Comparison of ENCODE assay signal across 34 mouse cellular contexts in genomic region chr14:41137006-41137405, GRCm38 (mm10). TPM values are rescaled to one million over a fixed set of nuclear protein-coding genes. Genes with fewer than 3 reads are reported as not detected.
A peak's percentile ranks its signal among the peaks of the same experiment; 100 is the strongest.
DNase-seq lines count a peak whose midpoint lies in the region; ATAC-seq and TF ChIP-seq lines count a peak whose summit lies in the region.
"Had no signal": no experiment of that assay in that cellular context is flagged by ENCODE, and none has a peak within 500 bp of the region (broad histone marks: within the 10 kb centered on the region; RNA-seq: fewer than 3 reads in every experiment).

No protein-coding gene starts in this region.

- no peak overlapping the region for H3K4me3 ChIP-seq in lung, embryonic 14.5 days (ENCODE audit: low read depth, low read length)
- no peak overlapping the region for H3K4me3 ChIP-seq in lung, embryonic 15.5 days
- H3K4me3 ChIP-seq: embryonic facial prominence, embryonic 10.5 days; embryonic facial prominence, embryonic 13.5 days; erythroblast, embryonic 14.5 days; forebrain, embryonic 12.5 days; forebrain, embryonic 15.5 days; heart, adult 2 months; heart, embryonic 10.5 days; heart, embryonic 13.5 days had no signal

- intact Hi-C loops in gastrocnemius, postnatal 36 days (cut with DNase I) = no loop called here

- no peak overlapping the region for H3K9ac ChIP-seq in lung, embryonic 14.5 days
- no peak overlapping the region for H3K9ac ChIP-seq in lung, embryonic 15.5 days
- H3K9ac ChIP-seq: embryonic facial prominence, embryonic 13.5 days; forebrain, embryonic 12.5 days; forebrain, embryonic 15.5 days; heart, embryonic 13.5 days; hindbrain, embryonic 14.5 days had no signal

- no peak overlapping the region for H3K4me2 ChIP-seq in lung, embryonic 14.5 days
- H3K4me2 ChIP-seq in lung, embryonic 15.5 days = no peak overlapping the region
- H3K4me2 ChIP-seq: embryonic facial prominence, embryonic 13.5 days; forebrain, embryonic 12.5 days; forebrain, embryonic 15.5 days; heart, embryonic 13.5 days; hindbrain, embryonic 14.5 days had no signal

- DNase-seq in lung, embryonic 14.5 days = peak; percentile 3
- DNase-seq in lung, postnatal 10 days = peak; percentile 14
- no peak for DNase-seq in embryo, embryonic 10.5 days (ENCODE audit: low spot score)
- DNase-seq in yolk sac, embryonic 10.5 days (ENCODE audit: low spot score) = no peak
- no peak for DNase-seq in gastrocnemius, postnatal 36 days
- DNase-seq: adrenal gland, adult 2 months; adrenal gland, postnatal 14 days; cerebellum, adult 11 months; cerebellum, adult 2 months; cerebellum, adult 9-11 months; cerebellum, postnatal 25 days; embryo, embryonic 11 days; gastrocnemius, postnatal 25 days; heart, adult 2 months; heart, postnatal 14 days; heart, postnatal 4 days had no signal

- no peak for TF ChIP-seq CTCF in lung, embryonic 14.5 days (IDR thresholded peaks at IDR 0.05; ENCODE audit: low read depth)

- no peak overlapping the region for H3K27ac ChIP-seq in lung, embryonic 14.5 days (ENCODE audit: low read depth)
- H3K27ac ChIP-seq in lung, embryonic 15.5 days = 0 out of 2 replicates have a peak overlapping the region, but pooled peaks have one; percentile 22
- H3K27ac ChIP-seq: embryonic facial prominence, embryonic 10.5 days; embryonic facial prominence, embryonic 13.5 days; forebrain, embryonic 12.5 days; forebrain, embryonic 15.5 days; heart, adult 2 months; heart, embryonic 10.5 days; heart, embryonic 13.5 days; hindbrain, embryonic 14.5 days had no signal

- no peak for ATAC-seq in lung, embryonic 14.5 days (ENCODE audit: insufficient read depth)
- ATAC-seq in lung, embryonic 15.5 days (ENCODE audit: borderline replicate concordance, extremely low read depth, low FRiP score, low TSS enrichment) = peak; percentile 27; the same call in 1 of the 2 replicates
- ATAC-seq: CD4-positive, CD25-positive, alpha-beta regulatory T cell, adult 4 months; forebrain, embryonic 15.5 days had no signal

- no peaks in the 10 kb centered on the region for H3K9me3 ChIP-seq in lung, embryonic 14.5 days (ENCODE audit: low read depth, low read length)
- H3K9me3 ChIP-seq in lung, embryonic 15.5 days = no peaks in the 10 kb centered on the region
- H3K9me3 ChIP-seq: embryonic facial prominence, embryonic 10.5 days; embryonic facial prominence, embryonic 13.5 days; forebrain, embryonic 12.5 days; forebrain, embryonic 15.5 days; heart, embryonic 10.5 days; heart, embryonic 13.5 days had no signal

- no peaks in the 10 kb centered on the region for H3K27me3 ChIP-seq in lung, embryonic 14.5 days (ENCODE audit: insufficient read depth, low read length)
- no peaks in the 10 kb centered on the region for H3K27me3 ChIP-seq in lung, embryonic 15.5 days
- H3K27me3 ChIP-seq: embryonic facial prominence, embryonic 13.5 days; forebrain, embryonic 12.5 days; forebrain, embryonic 15.5 days; heart, embryonic 13.5 days had no signal

- no peaks in the 10 kb centered on the region for H3K36me3 ChIP-seq in lung, embryonic 14.5 days (ENCODE audit: insufficient read depth)
- H3K36me3 ChIP-seq in lung, embryonic 15.5 days = no peaks in the 10 kb centered on the region
- H3K36me3 ChIP-seq: embryonic facial prominence, embryonic 10.5 days; embryonic facial prominence, embryonic 13.5 days; forebrain, embryonic 12.5 days; forebrain, embryonic 15.5 days; heart, embryonic 10.5 days; heart, embryonic 13.5 days had no signal

- H3K4me1 ChIP-seq in lung, embryonic 14.5 days (ENCODE audit: insufficient read depth) = no peaks in the 10 kb centered on the region
- H3K4me1 ChIP-seq in lung, embryonic 15.5 days = peaks cover 3% of the 10 kb centered on the region; the same call in 1 of the 2 replicates
- H3K4me1 ChIP-seq: embryonic facial prominence, embryonic 10.5 days; embryonic facial prominence, embryonic 13.5 days; forebrain, embryonic 12.5 days; forebrain, embryonic 15.5 days; heart, embryonic 10.5 days; heart, embryonic 13.5 days had no signal

RNA-seq across cellular contexts. Expression of gene Sftpa1, which starts 5.4 kb away (rescaled TPM):
- 28.1 and 29.4 TPM in 2 replicates for polyA plus RNA-seq in lung, embryonic 14.5 days (2014; fragmentation: Nextera tagmentation; extraction: Ambion mirVana)
- 73.7 and 99.1 TPM in 2 replicates for polyA plus RNA-seq in lung, embryonic 15.5 days (2015; fragmentation: Nextera tagmentation; extraction: Ambion mirVana)
- total RNA-seq in gastrocnemius, postnatal 36 days (2021) = not detected
- total RNA-seq: common myeloid progenitor, adult 5-6 weeks; gastrocnemius, adult 8-10 months; gastrocnemius, postnatal 25 days; granulocyte monocyte progenitor cell, adult 5-6 weeks; heart, adult 2 months; heart, postnatal 4 days; MEL had no signal
- polyA plus RNA-seq: adrenal gland, adult 2 months; C2C12; CD4-positive, CD25-positive, alpha-beta regulatory T cell, adult 4 months; cerebellum, adult 2 months; embryonic facial prominence, embryonic 10.5 days; embryonic facial prominence, embryonic 13.5 days; erythroblast, embryonic 14.5 days; forebrain, embryonic 12.5 days; forebrain, embryonic 15.5 days; hindbrain, embryonic 11.5 days; hindbrain, embryonic 14.5 days had no signal

RNA-seq across cellular contexts. Expression of gene Mbl1, which starts 14.3 kb away (rescaled TPM):
- not detected in 2 replicates for polyA plus RNA-seq in lung, embryonic 14.5 days (2014; fragmentation: Nextera tagmentation; extraction: Ambion mirVana)
- polyA plus RNA-seq in lung, embryonic 15.5 days (2015; fragmentation: Nextera tagmentation; extraction: Ambion mirVana) = 0.31 TPM in 2 replicates
- total RNA-seq in gastrocnemius, postnatal 36 days (2021) = not detected
- total RNA-seq: common myeloid progenitor, adult 5-6 weeks; gastrocnemius, adult 8-10 months; gastrocnemius, postnatal 25 days; granulocyte monocyte progenitor cell, adult 5-6 weeks; heart, adult 2 months; heart, postnatal 14 days; heart, postnatal 4 days; MEL had no signal
- polyA plus RNA-seq: adrenal gland, adult 2 months; C2C12; CD4-positive, CD25-positive, alpha-beta regulatory T cell, adult 4 months; cerebellum, adult 2 months; embryonic facial prominence, embryonic 10.5 days; embryonic facial prominence, embryonic 13.5 days; erythroblast, embryonic 14.5 days; forebrain, embryonic 12.5 days; forebrain, embryonic 15.5 days; heart, adult 2 months; heart, embryonic 13.5 days; heart, embryonic 16.5 days; hindbrain, embryonic 11.5 days; hindbrain, embryonic 14.5 days had no signal

RNA-seq across cellular contexts. Expression of gene Mat1a, which starts 32.2 kb away (rescaled TPM):
- polyA plus RNA-seq in lung, embryonic 14.5 days (2014; fragmentation: Nextera tagmentation; extraction: Ambion mirVana) = 2.6 and 4.0 TPM in 2 replicates
- polyA plus RNA-seq in lung, embryonic 15.5 days (2015; fragmentation: Nextera tagmentation; extraction: Ambion mirVana) = 5.0 and 5.3 TPM in 2 replicates
- under 1 TPM in 1 of 2 experiments, not detected in 1; 0.36 TPM for total RNA-seq in gastrocnemius, postnatal 36 days (2021)
- total RNA-seq: common myeloid progenitor, adult 5-6 weeks; gastrocnemius, postnatal 25 days; granulocyte monocyte progenitor cell, adult 5-6 weeks; heart, adult 2 months; MEL had no signal
- polyA plus RNA-seq: C2C12; CD4-positive, CD25-positive, alpha-beta regulatory T cell, adult 4 months; cerebellum, adult 2 months; embryonic facial prominence, embryonic 10.5 days; embryonic facial prominence, embryonic 13.5 days; erythroblast, embryonic 14.5 days; forebrain, embryonic 12.5 days; forebrain, embryonic 15.5 days; hindbrain, embryonic 11.5 days; hindbrain, embryonic 14.5 days had no signal

RNA-seq across cellular contexts. Expression of gene Sftpd, which starts 47.9 kb away (rescaled TPM):
- polyA plus RNA-seq in lung, embryonic 14.5 days (2014; fragmentation: Nextera tagmentation; extraction: Ambion mirVana) = not detected in 2 replicates
- polyA plus RNA-seq in lung, embryonic 15.5 days (2015; fragmentation: Nextera tagmentation; extraction: Ambion mirVana) = 0.62 and 1.0 TPM in 2 replicates
- not detected for total RNA-seq in gastrocnemius, postnatal 36 days (2021)
- total RNA-seq: adrenal gland, adult 2 months; adrenal gland, postnatal 14 days; adrenal gland, postnatal 4 days; common myeloid progenitor, adult 5-6 weeks; gastrocnemius, adult 8-10 months; gastrocnemius, postnatal 25 days; granulocyte monocyte progenitor cell, adult 5-6 weeks; heart, adult 2 months; heart, postnatal 4 days; MEL had no signal
- polyA plus RNA-seq: adrenal gland, adult 2 months; C2C12; CD4-positive, CD25-positive, alpha-beta regulatory T cell, adult 4 months; cerebellum, adult 2 months; embryonic facial prominence, embryonic 10.5 days; embryonic facial prominence, embryonic 13.5 days; erythroblast, embryonic 14.5 days; forebrain, embryonic 12.5 days; forebrain, embryonic 15.5 days; heart, embryonic 10.5 days; heart, embryonic 13.5 days; hindbrain, embryonic 11.5 days; hindbrain, embryonic 14.5 days had no signal

Comparison
In these comparisons a context has a peak if more than half of its experiments do, and no peak if none do; other contexts are left out.
1. DNase-seq: peak in lung, embryonic 14.5 days (single experiment) and lung, postnatal 10 days (single experiment); none in embryo, embryonic 10.5 days (single experiment), yolk sac, embryonic 10.5 days (single experiment) and gastrocnemius, postnatal 36 days (0 of 2).